Mouse (Mus musculus) thymus, adult 2 months (tissue): Measurements from ENCODE around the gene Itgal. TPM values are rescaled to one million over a fixed set of nuclear protein-coding genes. Genes with fewer than 3 reads are reported as not detected.
"Not testable (repeated sequence)": the region's sequence is repeated elsewhere in the genome, so short reads cannot be mapped to it uniquely, and the experiment has no call there.

Experiments
- DNase-seq: peaks from one replicate; pipeline ENCODE4 v3.0.0; 2021
- H3K27ac ChIP-seq: fragments of 200-500 bp; 2 replicates; pipeline ENCODE4 v1.5.1; 2012; ENCODE audit warnings: low read length, control low read depth; ENCODE audit not compliant: control insufficient read depth, insufficient read depth
- H3K27me3 ChIP-seq: fragments of 200-500 bp; 2 replicates; pipeline ENCODE4 v1.6.1; 2012; ENCODE audit warnings: mild to moderate bottlenecking, low read length, moderate library complexity, mixed read lengths; ENCODE audit not compliant: control insufficient read depth, insufficient read depth
- H3K36me3 ChIP-seq: fragments of 200-500 bp; 2 replicates; pipeline ENCODE4 v1.6.1; 2012; ENCODE audit warnings: mild to moderate bottlenecking, low read length, moderate library complexity; ENCODE audit not compliant: control insufficient read depth, insufficient read depth
- H3K4me1 ChIP-seq: fragments of 200-500 bp; replicated peaks from 2 replicates; pipeline ENCODE4 v1.6.1; 2012; ENCODE audit warnings: low read length; ENCODE audit not compliant: control insufficient read depth, insufficient read depth
- H3K4me3 ChIP-seq: fragments of 200-500 bp; 2 replicates; pipeline ENCODE4 v1.5.1; 2012; ENCODE audit warnings: mild to moderate bottlenecking, low read length, control low read depth, moderate library complexity; ENCODE audit not compliant: control insufficient read depth, insufficient read depth
- CTCF ChIP-seq: fragments of 200-500 bp; IDR thresholded peaks from 2 replicates; pipeline ENCODE4 v1.5.1; 2012; ENCODE audit warnings: mild to moderate bottlenecking, control low read depth, low read length, moderate library complexity, borderline replicate concordance; ENCODE audit not compliant: control insufficient read depth, poor library complexity, insufficient read depth; ENCODE audit errors: extremely low read depth
- POLR2A ChIP-seq: fragments of 200-500 bp; IDR thresholded peaks from 2 replicates; pipeline ENCODE4 v1.6.1; 2012; ENCODE audit warnings: mild to moderate bottlenecking, low read length, control low read depth, moderate library complexity; ENCODE audit not compliant: control insufficient read depth, poor library complexity, insufficient read depth; ENCODE audit errors: extremely low read depth
- WGBS: fragments of 180-500 bp; shearing (Covaris S2); methylation state at CpG from one replicate; pipeline ENCODE4 v1.1.7; 2018; 5-methylcytosine and 5-hydroxymethylcytosine counted together
- polyA plus RNA-seq: library from polyadenylated mRNA; depleted of rRNA; stranded (reverse); fragments of >200 nt; gene quantifications from 2 replicates; pipeline ENCODE4 v1.2.3, GENCODE M21; 2012

Itgal gene
- polyA plus RNA-seq, 1 experiment = 353 TPM

- 93% methylated on average over 6 of the region's 6 CpGs for WGBS
- peaks cover 66% of the 10 kb centered on the region for H3K36me3 ChIP-seq
Measured at GRCm38 (mm10) chr7:127333240-127333639, 37.2 kb downstream of the Itgal start.

DNA sequence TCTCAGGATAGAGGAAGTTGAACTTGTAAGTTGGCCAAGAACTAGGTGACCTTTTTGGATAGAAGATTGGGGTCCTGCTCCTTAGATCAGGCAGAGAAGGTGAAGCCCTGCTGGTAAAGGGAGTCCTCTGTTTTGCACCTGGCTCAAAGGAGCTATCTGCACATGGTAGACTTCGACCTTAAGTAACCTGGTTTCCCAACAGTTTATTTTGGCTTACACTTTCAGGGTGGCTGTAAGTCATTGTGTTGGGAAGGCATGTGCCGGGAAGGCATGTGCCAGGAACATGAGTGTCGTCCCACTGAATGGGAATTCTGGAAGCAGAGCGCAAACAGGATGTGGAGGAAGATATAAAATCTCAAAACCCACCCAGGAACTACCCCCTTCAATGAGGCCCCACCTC is 39.5 kb downstream of the Itgal start:
- Histone ChIP-seq H3K36me3 (peaks cover 42% of the 10 kb centered on the region), H3K27ac (no peak overlapping the region), H3K4me1 (no peaks in the 10 kb centered on the region), H3K4me3 (no peak overlapping the region), H3K27me3 (no peaks in the 10 kb centered on the region)
- 94% methylated on average over 4 of the region's 4 CpGs for WGBS
- no peak for TF ChIP-seq CTCF
- no peak for TF ChIP-seq POLR2A
- no peak for DNase-seq

More at GRCm38 (mm10) chr7:127333240-127333639, 37.2 kb downstream of the Itgal start:
- H3K27ac ChIP-seq = no peak overlapping the region
- TF ChIP-seq CTCF (no peak), POLR2A (no peak)
- DNase-seq = no peak
- H3K27me3 ChIP-seq = no peaks in the 10 kb centered on the region
- no peak overlapping the region for H3K4me3 ChIP-seq
- no peaks in the 10 kb centered on the region for H3K4me1 ChIP-seq

GRCm38 (mm10) chr7:127337636-127338035 is 41.6 kb downstream of the Itgal start:
- Histone ChIP-seq H3K36me3 (peaks cover 24% of the 10 kb centered on the region), H3K27ac (no peak overlapping the region), H3K27me3 (no peaks in the 10 kb centered on the region), H3K4me1 (no peaks in the 10 kb centered on the region), H3K4me3 (no peak overlapping the region)
- DNase-seq = no peak
- TF ChIP-seq CTCF (no peak), POLR2A (no peak)
- WGBS = 28% methylated on average over 4 of the region's 4 CpGs

- WGBS = 97% methylated on average over 8 of the region's 8 CpGs
- Histone ChIP-seq H3K27me3 (no peaks in the 10 kb centered on the region), H3K4me1 (peaks cover 5% of the 10 kb centered on the region; the same call in 1 of the 2 replicates), H3K4me3 (no peak overlapping the region), H3K27ac (no peak overlapping the region), H3K36me3 (no peaks in the 10 kb centered on the region)
- no peak for DNase-seq
- TF ChIP-seq POLR2A (no peak), CTCF (no peak)
Measured at GRCm38 (mm10) chr7:127341356-127341755, 45.3 kb downstream of the Itgal start.

- H3K27me3 ChIP-seq, H3K4me1 ChIP-seq, H3K27ac ChIP-seq, H3K36me3 ChIP-seq, H3K4me3 ChIP-seq, DNase-seq: not testable (repeated sequence)
- WGBS = 90% methylated on average over 6 of the region's 6 CpGs
Measured at GRCm38 (mm10) chr7:127341861-127342260, 45.8 kb downstream of the Itgal start.

- no peak overlapping the region for H3K4me3 ChIP-seq
- WGBS = 39% methylated on average over 4 of the region's 4 CpGs
- no peaks in the 10 kb centered on the region for H3K27me3 ChIP-seq
- TF ChIP-seq POLR2A (no peak), CTCF (no peak)
- peak; percentile 53 for DNase-seq
- no peaks in the 10 kb centered on the region for H3K36me3 ChIP-seq
- H3K4me1 ChIP-seq = peaks cover 5% of the 10 kb centered on the region; the same call in 1 of the 2 replicates
- H3K27ac ChIP-seq = no peak overlapping the region
Measured at GRCm38 (mm10) chr7:127342332-127342731, 46.3 kb downstream of the Itgal start.

DNA sequence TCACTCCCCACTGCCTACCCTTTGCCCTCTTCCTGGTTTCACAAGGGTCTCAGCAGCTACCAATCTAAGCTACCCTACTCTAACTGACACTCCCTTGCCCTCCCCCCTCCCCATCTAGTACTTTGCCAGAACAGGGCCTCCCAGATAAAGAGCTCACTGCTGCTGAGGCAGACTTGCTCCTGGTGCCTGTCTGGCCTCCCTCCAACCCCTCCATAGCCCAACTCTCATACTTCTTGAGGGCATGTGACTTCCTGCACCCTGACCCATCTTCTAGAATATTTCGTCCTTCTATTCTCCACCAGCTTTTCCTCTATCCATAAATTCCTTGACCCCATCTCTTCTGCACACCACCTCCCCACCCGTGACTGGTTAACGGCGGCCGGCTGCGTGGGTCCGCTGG is 46.8 kb downstream of the Itgal start:
- Histone ChIP-seq H3K4me1 (peaks cover 5% of the 10 kb centered on the region; the same call in 1 of the 2 replicates), H3K4me3 (no peak overlapping the region), H3K36me3 (no peaks in the 10 kb centered on the region), H3K27ac (no peak overlapping the region), H3K27me3 (no peaks in the 10 kb centered on the region)
- TF ChIP-seq POLR2A (no peak), CTCF (no peak)
- 97% methylated on average over 7 of the region's 7 CpGs for WGBS
- no peak for DNase-seq
